Comparison of ENCODE assay signal across 10 mouse cellular contexts in the genomic region with DNA sequence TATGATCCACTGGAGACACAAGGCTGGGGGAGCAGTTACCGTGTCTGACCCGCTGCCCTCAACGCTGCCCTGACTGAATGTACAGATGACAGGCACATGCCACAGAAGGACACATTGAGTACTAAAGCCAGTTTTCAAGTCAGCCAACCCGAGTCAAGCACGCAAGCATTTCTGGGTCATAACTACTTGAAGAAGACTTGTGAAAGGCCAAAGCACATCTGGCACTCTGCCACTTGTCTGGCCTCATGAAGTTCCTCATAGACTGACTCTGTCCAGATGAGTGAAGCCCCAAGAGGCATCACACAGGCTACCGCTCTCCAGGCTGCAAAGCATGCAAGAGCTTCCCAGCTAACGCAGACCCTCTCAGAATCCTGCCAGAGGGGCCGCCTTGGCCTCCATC. TPM values are rescaled to one million over a fixed set of nuclear protein-coding genes. Genes with fewer than 3 reads are reported as not detected.
DNase-seq lines count a peak whose midpoint lies in the region; ATAC-seq and TF ChIP-seq lines count a peak whose summit lies in the region.
"Had no signal": no experiment of that assay in that cellular context is flagged by ENCODE, and none has a peak within 500 bp of the region (broad histone marks: within the 10 kb centered on the region; RNA-seq: fewer than 3 reads in every experiment).

No protein-coding gene starts in this region.

- TF ChIP-seq POLR2A in kidney, adult 2 months (IDR thresholded peaks at IDR 0.05; ENCODE audit: low read depth, low read length) = no peak

- H3K27me3 ChIP-seq in kidney, adult 2 months (replicated peaks; ENCODE audit: control insufficient read depth, insufficient read depth, low read length) = no peaks in the 10 kb centered on the region
- no peaks in the 10 kb centered on the region for H3K27me3 ChIP-seq in kidney, embryonic 15.5 days
- no peaks in the 10 kb centered on the region for H3K27me3 ChIP-seq in heart, embryonic 15.5 days

- no peaks in the 10 kb centered on the region for H3K9me3 ChIP-seq in kidney, embryonic 15.5 days (replicated peaks)
- H3K9me3 ChIP-seq in heart, embryonic 15.5 days (replicated peaks) = no peaks in the 10 kb centered on the region

- 65% methylated on average over 8 of the region's 8 CpGs for WGBS in kidney, adult 2 months
- WGBS in kidney, embryonic 15.5 days = 80% methylated on average over 8 of the region's 8 CpGs
- WGBS in heart, embryonic 15.5 days = 73% methylated on average over 8 of the region's 8 CpGs

- no peak overlapping the region for H3K4me2 ChIP-seq in kidney, embryonic 15.5 days
- H3K4me2 ChIP-seq in heart, embryonic 15.5 days = no peak overlapping the region

- H3K4me1 ChIP-seq in kidney, adult 2 months (ENCODE audit: control insufficient read depth, insufficient read depth, low read length) = peaks cover 3% of the 10 kb centered on the region; the same call in 1 of the 2 replicates
- peaks cover 13% of the 10 kb centered on the region for H3K4me1 ChIP-seq in kidney, embryonic 15.5 days
- peaks cover 12% of the 10 kb centered on the region for H3K4me1 ChIP-seq in heart, embryonic 15.5 days (replicated peaks)

- ATAC-seq in kidney, embryonic 15.5 days (replicated peaks; ENCODE audit: low FRiP score) = no peak
- 0 out of 2 replicates have a peak, but pooled peaks have one; percentile 33 for ATAC-seq in heart, embryonic 15.5 days (replicated peaks; ENCODE audit: insufficient number of reproducible peaks, insufficient read depth, low FRiP score, low read depth)

- H3K4me3 ChIP-seq in kidney, adult 2 months (ENCODE audit: insufficient read depth, low read depth, low read length) = no peak overlapping the region
- H3K4me3 ChIP-seq in kidney, embryonic 15.5 days (replicated peaks) = no peak overlapping the region
- no peak overlapping the region for H3K4me3 ChIP-seq in heart, embryonic 15.5 days

- DNase-seq in kidney, adult 2 months = peak; percentile 90
- DNase-seq in adrenal gland, postnatal 14 days = peak; percentile 76
- peak; percentile 64 for DNase-seq in lung, postnatal 25 days (ENCODE audit: low spot score)
- DNase-seq in natural killer cell, adult 2 months (ENCODE audit: low spot score in 2 of 2) = no peak
- no peak for DNase-seq in T-cell, adult 2 months (ENCODE audit: low spot score)
- no peak for DNase-seq in embryo, embryonic 10 days (ENCODE audit: low spot score)

- no peak overlapping the region for H3K9ac ChIP-seq in kidney, embryonic 15.5 days
- no peak overlapping the region for H3K9ac ChIP-seq in heart, embryonic 15.5 days

- no peaks in the 10 kb centered on the region for H3K36me3 ChIP-seq in kidney, adult 2 months (ENCODE audit: control insufficient read depth, insufficient read depth, low read length)
- H3K36me3 ChIP-seq in kidney, embryonic 15.5 days = peaks cover 35% of the 10 kb centered on the region
- H3K36me3 ChIP-seq in heart, embryonic 15.5 days = peaks cover 3% of the 10 kb centered on the region; the same call in 1 of the 2 replicates

- TF ChIP-seq CTCF in kidney, adult 2 months (conservative IDR thresholded peaks at IDR 0.05; ENCODE audit: insufficient read depth, insufficient read length, low read depth, low read length) = no peak

- H3K27ac ChIP-seq in kidney, adult 2 months (ENCODE audit: insufficient read depth, low read depth, low read length) = no peak overlapping the region
- H3K27ac ChIP-seq in kidney, embryonic 15.5 days = no peak overlapping the region
- H3K27ac ChIP-seq in heart, embryonic 15.5 days = no peak overlapping the region

RNA-seq across cellular contexts. Expression of a gene that starts 31.8 kb away (rescaled TPM):
- polyA plus RNA-seq in kidney, adult 2 months (2012; rRNA removed) = 0.65 and 1.7 TPM in 2 replicates
- polyA plus RNA-seq in kidney, embryonic 15.5 days (2015; fragmentation: Nextera tagmentation; extraction: Ambion mirVana) = 4.1 and 4.9 TPM in 2 replicates
- 0.48 and 2.3 TPM in 2 replicates for total RNA-seq in adrenal gland, postnatal 14 days (2021)
- 1.8 and 3.1 TPM in 2 replicates for polyA plus RNA-seq in heart, embryonic 15.5 days (2015; fragmentation: Nextera tagmentation; extraction: Ambion mirVana)

RNA-seq across cellular contexts. Expression of a gene that starts 37.7 kb away (rescaled TPM):
- polyA plus RNA-seq in kidney, adult 2 months (2012; rRNA removed) = 0.18 TPM in 1 of 2 replicates, not detected in the other
- polyA plus RNA-seq in kidney, embryonic 15.5 days (2015; fragmentation: Nextera tagmentation; extraction: Ambion mirVana) = not detected in 2 replicates
- total RNA-seq in adrenal gland, postnatal 14 days (2021) = not detected in 2 replicates
- polyA plus RNA-seq in heart, embryonic 15.5 days (2015; fragmentation: Nextera tagmentation; extraction: Ambion mirVana) = not detected in 2 replicates
- total RNA-seq: layer of hippocampus, adult 8-10 months had no signal
- polyA plus RNA-seq: embryonic facial prominence, embryonic 11.5 days had no signal

Comparison
In these comparisons a context has a peak if more than half of its experiments do, and no peak if none do; other contexts are left out.
1. DNase-seq: peak in kidney, adult 2 months (single experiment), adrenal gland, postnatal 14 days (single experiment) and lung, postnatal 25 days (single experiment); none in natural killer cell, adult 2 months (0 of 2), T-cell, adult 2 months (single experiment) and embryo, embryonic 10 days (single experiment).